Mouse (Mus musculus): ENCODE results near the gene Pir.

- TF ChIP-seq MYOG (IDR thresholded peaks at IDR 0.05; ENCODE audit: control insufficient read depth, extremely low read depth, insufficient read length) (no peak), CTCF (IDR thresholded peaks at IDR 0.05; ENCODE audit: control insufficient read depth, insufficient read depth, insufficient read length) (no peak), MAX (IDR thresholded peaks at IDR 0.05) (no peak), FOSL1 (IDR thresholded peaks at IDR 0.05; ENCODE audit: insufficient read depth, low read length, poor library complexity, severe bottlenecking) (no peak)
Observed at GRCm38 (mm10) chrX:164320031-164320430, 50.9 kb downstream of the Pir start.

Measured in C2C12 (cell line).